8 mouse cellular contexts compared by ENCODE assay signal in the genomic region with DNA sequence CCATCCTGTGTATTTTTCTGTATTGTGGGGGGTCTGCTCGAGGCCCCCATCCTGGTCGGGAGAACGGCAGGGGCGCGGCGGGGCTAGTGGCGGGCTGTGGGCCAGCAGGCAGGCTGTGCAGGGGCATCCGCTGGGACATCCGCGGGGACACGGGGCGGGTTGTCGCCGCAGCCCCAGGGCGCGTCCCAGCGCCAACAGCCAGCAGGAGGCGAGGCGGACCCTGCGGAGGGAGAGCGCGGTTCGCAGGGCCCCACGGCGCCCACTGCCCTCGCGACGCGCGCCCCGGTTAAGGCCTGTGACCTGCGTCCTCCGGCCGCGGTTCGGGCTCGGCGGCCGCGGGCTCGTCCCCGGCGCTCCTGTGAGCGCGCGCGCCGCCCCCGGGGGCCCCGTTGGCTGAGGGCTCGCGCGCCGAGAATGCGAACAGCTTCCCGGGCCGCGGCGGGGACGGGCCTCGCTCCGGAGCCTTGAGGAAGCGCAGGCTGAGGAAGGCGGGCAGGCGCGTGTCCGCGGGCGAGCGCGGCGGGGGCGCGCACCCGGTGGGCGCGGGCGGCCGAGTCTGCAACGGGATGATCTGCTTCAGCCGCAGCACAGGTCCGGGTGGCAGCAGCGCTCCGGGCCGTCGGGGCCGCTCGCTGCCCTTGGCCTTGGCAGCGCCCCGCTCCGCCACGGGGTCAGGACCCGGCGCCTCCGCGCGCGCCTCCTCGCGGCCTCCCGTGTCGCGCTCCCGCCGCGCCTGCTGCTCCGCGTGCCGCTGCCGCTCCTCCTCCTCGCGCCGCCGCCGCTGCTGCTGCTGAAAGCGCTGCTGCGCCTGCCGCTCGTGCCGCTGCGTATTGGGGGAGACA. TPM values are rescaled to one million over a fixed set of nuclear protein-coding genes. Genes with fewer than 3 reads are reported as not detected.
DNase-seq lines count a peak whose midpoint lies in the region; ATAC-seq lines count a peak whose summit lies in the region.

No protein-coding gene starts in this region.

- peak overlapping the region; percentile 80 for H3K9ac ChIP-seq in hindbrain, embryonic 13.5 days

- no peaks in the 10 kb centered on the region for H3K9me3 ChIP-seq in hindbrain, embryonic 13.5 days

- WGBS in hindbrain, embryonic 13.5 days: under 1% methylated on average over 85 of the region's 121 CpGs

- ATAC-seq in hindbrain, embryonic 13.5 days (ENCODE audit: low FRiP score): peak; percentile 60

- peak overlapping the region; percentile 93 for H3K27ac ChIP-seq in hindbrain, embryonic 13.5 days

- H3K4me1 ChIP-seq in hindbrain, embryonic 13.5 days (replicated peaks): peaks cover 35% of the 10 kb centered on the region

- H3K27me3 ChIP-seq in hindbrain, embryonic 13.5 days: 0 out of 2 replicates have a peak, but pooled peaks cover 3% of the 10 kb centered on the region

- peak; percentile 94 for DNase-seq in NIH3T3 (ENCODE audit: low read depth)
- DNase-seq in cerebellum, postnatal 14 days: peak; percentile 90 to 91
- peak; percentile 78 to 85 for DNase-seq in frontal cortex, postnatal 36 days (ENCODE audit: low spot score in 2 of 2)
- peak; percentile 74 for DNase-seq in left cerebral cortex, adult 11 months (ENCODE audit: low spot score)
- peak; percentile 73 for DNase-seq in lung, postnatal 25 days (ENCODE audit: low spot score)
- DNase-seq in retina, postnatal 7 days (ENCODE audit: low read depth, low spot score): peak; percentile 54
- DNase-seq in urinary bladder, adult 2 months (ENCODE audit: low spot score): peak; percentile 72

- peaks cover 74% of the 10 kb centered on the region for H3K36me3 ChIP-seq in hindbrain, embryonic 13.5 days

- peak overlapping the region; percentile 72 for H3K4me2 ChIP-seq in hindbrain, embryonic 13.5 days

- peak overlapping the region; percentile 53 for H3K4me3 ChIP-seq in hindbrain, embryonic 13.5 days

RNA-seq across cellular contexts. Expression of gene Dda1, which starts 7.3 kb away (rescaled TPM):
- 212 and 214 TPM in 2 replicates for polyA plus RNA-seq in hindbrain, embryonic 13.5 days (2015; fragmentation: Nextera tagmentation; extraction: Ambion mirVana)
- 56.7 and 67.3 TPM in 2 replicates for polyA plus RNA-seq in urinary bladder, adult 2 months (2012; rRNA removed)

RNA-seq across cellular contexts. Expression of gene Ano8, which starts 9.4 kb away (rescaled TPM):
- polyA plus RNA-seq in hindbrain, embryonic 13.5 days (2015; fragmentation: Nextera tagmentation; extraction: Ambion mirVana): 6.6 and 7.1 TPM in 2 replicates
- polyA plus RNA-seq in urinary bladder, adult 2 months (2012; rRNA removed): 22.1 and 23.9 TPM in 2 replicates

RNA-seq across cellular contexts. Expression of gene Mrpl34, which starts 11.6 kb away (rescaled TPM):
- 222 and 230 TPM in 2 replicates for polyA plus RNA-seq in hindbrain, embryonic 13.5 days (2015; fragmentation: Nextera tagmentation; extraction: Ambion mirVana)
- 38.5 and 45.3 TPM in 2 replicates for polyA plus RNA-seq in urinary bladder, adult 2 months (2012; rRNA removed)

RNA-seq across cellular contexts. Expression of gene Gtpbp3, which starts 11.6 kb away (rescaled TPM):
- 13.7 and 14.3 TPM in 2 replicates for polyA plus RNA-seq in hindbrain, embryonic 13.5 days (2015; fragmentation: Nextera tagmentation; extraction: Ambion mirVana)
- polyA plus RNA-seq in urinary bladder, adult 2 months (2012; rRNA removed): 21.9 and 25.5 TPM in 2 replicates

RNA-seq across cellular contexts. Expression of gene Abhd8, which starts 12.9 kb away (rescaled TPM):
- 127 and 136 TPM in 2 replicates for polyA plus RNA-seq in hindbrain, embryonic 13.5 days (2015; fragmentation: Nextera tagmentation; extraction: Ambion mirVana)
- polyA plus RNA-seq in urinary bladder, adult 2 months (2012; rRNA removed): 43.8 and 49.5 TPM in 2 replicates

Comparison
In these comparisons a context has a peak if more than half of its experiments do, and no peak if none do; other contexts are left out.
1. Peak in every context shown above with its lines: DNase-seq, ATAC-seq, H3K4me3 ChIP-seq and H3K27ac ChIP-seq.